Mouse (Mus musculus): ENCODE results near the gene Rxfp2. TPM values are rescaled to one million over a fixed set of nuclear protein-coding genes. Genes with fewer than 3 reads are reported as not detected.

Rxfp2 gene
- total and polyA plus RNA-seq, 2 experiments from 2014 or later = 0.31 to 0.73 TPM

GRCm38 (mm10) chr5:150023476-150023875, 5.0 kb downstream of the Rxfp2 start:
- 90% methylated on average over 6 of the region's 6 CpGs for WGBS
- Histone ChIP-seq H3K9ac (replicated peaks; ENCODE audit: low read length) (no peak overlapping the region), H3K27me3 (ENCODE audit: insufficient read depth, low read length) (no peaks in the 10 kb centered on the region), H3K36me3 (ENCODE audit: insufficient read depth, low read length) (no peaks in the 10 kb centered on the region), H3K4me1 (ENCODE audit: insufficient read depth, low read length) (no peaks in the 10 kb centered on the region), H3K4me3 (ENCODE audit: low read length) (no peak overlapping the region), H3K27ac (no peak overlapping the region), H3K9me3 (ENCODE audit: low read length) (no peaks in the 10 kb centered on the region), H3K4me2 (ENCODE audit: low read depth, low read length) (no peak overlapping the region)
- DNase-seq (ENCODE audit: low spot score) (no peak), ATAC-seq (no peak)
- peak; percentile 27; the same call in 1 of the 2 replicates for TF ChIP-seq CTCF (IDR thresholded peaks at IDR 0.05; ENCODE audit: low read depth)

- Histone ChIP-seq H3K4me2 (ENCODE audit: low read depth, low read length) (no peak overlapping the region), H3K27me3 (ENCODE audit: insufficient read depth, low read length) (no peaks in the 10 kb centered on the region), H3K4me3 (ENCODE audit: low read length) (no peak overlapping the region), H3K9me3 (ENCODE audit: low read length) (no peaks in the 10 kb centered on the region), H3K36me3 (ENCODE audit: insufficient read depth, low read length) (no peaks in the 10 kb centered on the region), H3K4me1 (ENCODE audit: insufficient read depth, low read length) (no peaks in the 10 kb centered on the region), H3K9ac (replicated peaks; ENCODE audit: low read length) (no peak overlapping the region), H3K27ac (no peak overlapping the region)
- WGBS = 80% methylated on average over 2 of the region's 2 CpGs
- ATAC-seq (no peak), DNase-seq (ENCODE audit: low spot score) (no peak)
- peak; percentile 37; the same call in 1 of the 2 replicates for TF ChIP-seq CTCF (IDR thresholded peaks at IDR 0.05; ENCODE audit: low read depth)
Observed at GRCm38 (mm10) chr5:150024188-150024587, 5.7 kb downstream of the Rxfp2 start.

DNA sequence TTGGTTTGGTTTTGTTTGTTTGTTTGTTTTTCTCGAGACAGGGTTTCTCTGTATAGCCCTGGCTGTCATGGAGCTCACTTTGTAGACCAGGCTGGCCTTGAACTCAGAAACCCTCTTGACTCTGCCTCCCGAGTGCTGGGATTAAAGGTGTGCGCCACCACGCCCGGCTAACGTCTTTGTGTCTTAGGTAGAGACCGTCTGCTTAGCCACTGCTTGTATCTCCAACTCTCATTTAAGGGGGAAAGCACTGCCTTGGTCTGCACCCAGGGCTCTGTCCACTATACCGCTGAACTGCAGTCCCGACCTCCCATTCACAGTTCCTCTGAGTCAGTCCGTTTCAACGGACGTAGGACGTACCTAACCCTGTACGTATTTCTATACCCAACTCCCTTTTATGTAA, 6.4 kb downstream of the Rxfp2 start:
- Histone ChIP-seq H3K27ac (no peak overlapping the region), H3K4me3 (ENCODE audit: low read length) (no peak overlapping the region), H3K27me3 (ENCODE audit: insufficient read depth, low read length) (no peaks in the 10 kb centered on the region), H3K4me2 (ENCODE audit: low read depth, low read length) (no peak overlapping the region), H3K9me3 (ENCODE audit: low read length) (no peaks in the 10 kb centered on the region), H3K9ac (replicated peaks; ENCODE audit: low read length) (no peak overlapping the region), H3K4me1 (ENCODE audit: insufficient read depth, low read length) (no peaks in the 10 kb centered on the region), H3K36me3 (ENCODE audit: insufficient read depth, low read length) (no peaks in the 10 kb centered on the region)
- ATAC-seq = no peak
- WGBS = 95% methylated on average over 14 of the region's 14 CpGs
- no peak for DNase-seq (ENCODE audit: low spot score)
- no peak for TF ChIP-seq CTCF (IDR thresholded peaks at IDR 0.05; ENCODE audit: low read depth)

DNA sequence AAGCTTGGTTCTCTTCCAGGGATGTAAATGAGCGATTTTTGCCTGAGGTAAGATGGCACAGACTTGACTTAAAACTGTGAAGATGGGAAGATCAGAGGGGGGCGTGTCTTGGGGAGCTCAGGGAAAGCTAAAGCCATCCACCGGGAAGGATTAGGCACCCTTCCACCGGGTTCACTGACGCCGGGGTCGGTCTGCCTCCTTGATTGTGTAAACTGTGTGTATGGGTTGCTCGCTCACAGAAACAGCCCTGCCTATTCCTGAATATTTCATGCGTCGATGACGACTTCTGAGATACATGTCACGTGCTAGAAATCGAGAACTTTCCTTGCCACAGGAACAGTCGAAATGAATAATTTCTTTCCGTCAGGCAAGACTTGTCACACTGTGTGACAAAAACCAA, 6.9 kb downstream of the Rxfp2 start:
- no peak for TF ChIP-seq CTCF (IDR thresholded peaks at IDR 0.05; ENCODE audit: low read depth)
- DNase-seq (ENCODE audit: low spot score) = no peak
- Histone ChIP-seq H3K4me3 (ENCODE audit: low read length) (no peak overlapping the region), H3K36me3 (ENCODE audit: insufficient read depth, low read length) (no peaks in the 10 kb centered on the region), H3K4me1 (ENCODE audit: insufficient read depth, low read length) (no peaks in the 10 kb centered on the region), H3K9me3 (ENCODE audit: low read length) (no peaks in the 10 kb centered on the region), H3K4me2 (ENCODE audit: low read depth, low read length) (no peak overlapping the region), H3K27me3 (ENCODE audit: insufficient read depth, low read length) (no peaks in the 10 kb centered on the region), H3K9ac (replicated peaks; ENCODE audit: low read length) (no peak overlapping the region), H3K27ac (no peak overlapping the region)
- WGBS = 92% methylated on average over 15 of the region's 15 CpGs
- ATAC-seq = no peak

GRCm38 (mm10) chr5:150026509-150027087, 8.1 kb downstream of the Rxfp2 start:
- Histone ChIP-seq H3K4me3 (ENCODE audit: low read length) (no peak overlapping the region), H3K4me2 (ENCODE audit: low read depth, low read length) (no peak overlapping the region), H3K9me3 (ENCODE audit: low read length) (no peaks in the 10 kb centered on the region), H3K27me3 (ENCODE audit: insufficient read depth, low read length) (no peaks in the 10 kb centered on the region), H3K9ac (replicated peaks; ENCODE audit: low read length) (no peak overlapping the region), H3K4me1 (ENCODE audit: insufficient read depth, low read length) (0 out of 2 replicates have a peak, but pooled peaks cover 6% of the 10 kb centered on the region), H3K36me3 (ENCODE audit: insufficient read depth, low read length) (no peaks in the 10 kb centered on the region), H3K27ac (no peak overlapping the region)
- no peak for TF ChIP-seq CTCF (IDR thresholded peaks at IDR 0.05; ENCODE audit: low read depth)
- no peak for DNase-seq (ENCODE audit: low spot score)
- ATAC-seq = no peak
- WGBS = 77% methylated on average over 12 of the region's 12 CpGs

- H3K4me1 ChIP-seq (ENCODE audit: insufficient read depth, low read length) = 0 out of 2 replicates have a peak, but pooled peaks cover 7% of the 10 kb centered on the region
- no peak overlapping the region for H3K9ac ChIP-seq (replicated peaks; ENCODE audit: low read length)
- WGBS = 25% methylated on average over 6 of the region's 6 CpGs
- no peak for ATAC-seq
- H3K4me2 ChIP-seq (ENCODE audit: low read depth, low read length) = no peak overlapping the region
- no peak for DNase-seq (ENCODE audit: low spot score)
- no peak overlapping the region for H3K27ac ChIP-seq
- no peaks in the 10 kb centered on the region for H3K9me3 ChIP-seq (ENCODE audit: low read length)
- no peak overlapping the region for H3K4me3 ChIP-seq (ENCODE audit: low read length)
- no peaks in the 10 kb centered on the region for H3K36me3 ChIP-seq (ENCODE audit: insufficient read depth, low read length)
- H3K27me3 ChIP-seq (ENCODE audit: insufficient read depth, low read length) = no peaks in the 10 kb centered on the region
- TF ChIP-seq CTCF (IDR thresholded peaks at IDR 0.05; ENCODE audit: low read depth) = no peak
Observed at GRCm38 (mm10) chr5:150031201-150031600, 12.7 kb downstream of the Rxfp2 start.

GRCm38 (mm10) chr5:150031634-150032033, 13.2 kb downstream of the Rxfp2 start:
- ATAC-seq (no peak), DNase-seq (ENCODE audit: low spot score) (no peak)
- no peak overlapping the region for H3K4me2 ChIP-seq (ENCODE audit: low read depth, low read length)
- H3K4me1 ChIP-seq (ENCODE audit: insufficient read depth, low read length) = 0 out of 2 replicates have a peak, but pooled peaks cover 7% of the 10 kb centered on the region
- no peaks in the 10 kb centered on the region for H3K36me3 ChIP-seq (ENCODE audit: insufficient read depth, low read length)
- no peaks in the 10 kb centered on the region for H3K9me3 ChIP-seq (ENCODE audit: low read length)
- no peak overlapping the region for H3K27ac ChIP-seq
- no peak overlapping the region for H3K9ac ChIP-seq (replicated peaks; ENCODE audit: low read length)
- H3K4me3 ChIP-seq (ENCODE audit: low read length) = no peak overlapping the region
- H3K27me3 ChIP-seq (ENCODE audit: insufficient read depth, low read length) = no peaks in the 10 kb centered on the region
- no peak for TF ChIP-seq CTCF (IDR thresholded peaks at IDR 0.05; ENCODE audit: low read depth)
- 68% methylated on average over 3 of the region's 3 CpGs for WGBS

Data from hindbrain, postnatal 0 days (tissue).